Comparison of ENCODE assay signal across 34 mouse cellular contexts in genomic region chr13:110122825-110123224, GRCm38 (mm10).
"Had no signal": no experiment of that assay in that cellular context is flagged by ENCODE, and none has a peak within 500 bp of the region (broad histone marks: within the 10 kb centered on the region; RNA-seq: fewer than 3 reads in every experiment).

No protein-coding gene starts in this region.

- H3K27me3 ChIP-seq: heart, embryonic 12.5 days; heart, embryonic 13.5 days; heart, embryonic 15.5 days; hindbrain, embryonic 12.5 days; hindbrain, embryonic 13.5 days; hindbrain, embryonic 15.5 days; intestine, embryonic 15.5 days; kidney, embryonic 15.5 days had no signal

- H3K9me3 ChIP-seq: heart, embryonic 10.5 days; heart, embryonic 12.5 days; heart, embryonic 13.5 days; heart, embryonic 15.5 days; hindbrain, embryonic 10.5 days; hindbrain, embryonic 12.5 days; hindbrain, embryonic 13.5 days; hindbrain, embryonic 15.5 days; intestine, embryonic 15.5 days; kidney, embryonic 15.5 days had no signal

- H3K9ac ChIP-seq: heart, embryonic 12.5 days; heart, embryonic 13.5 days; heart, embryonic 15.5 days; hindbrain, embryonic 12.5 days; hindbrain, embryonic 13.5 days; hindbrain, embryonic 14.5 days; hindbrain, embryonic 15.5 days; intestine, embryonic 15.5 days; kidney, embryonic 15.5 days had no signal

- H3K4me2 ChIP-seq: heart, embryonic 11.5 days; heart, embryonic 12.5 days; heart, embryonic 13.5 days; heart, embryonic 15.5 days; hindbrain, embryonic 12.5 days; hindbrain, embryonic 13.5 days; hindbrain, embryonic 14.5 days; hindbrain, embryonic 15.5 days; intestine, embryonic 15.5 days; kidney, embryonic 15.5 days had no signal

- H3K4me3 ChIP-seq: heart, embryonic 10.5 days; heart, embryonic 12.5 days; heart, embryonic 13.5 days; heart, embryonic 15.5 days; hindbrain, embryonic 10.5 days; hindbrain, embryonic 12.5 days; hindbrain, embryonic 13.5 days; hindbrain, embryonic 15.5 days; intestine, embryonic 15.5 days; kidney, embryonic 15.5 days; layer of hippocampus, adult 2 months had no signal

- H3K4me1 ChIP-seq: heart, embryonic 10.5 days; heart, embryonic 12.5 days; heart, embryonic 13.5 days; heart, embryonic 15.5 days; hindbrain, embryonic 10.5 days; intestine, embryonic 15.5 days; kidney, embryonic 15.5 days had no signal

- DNase-seq: heart, postnatal 10 days; heart, postnatal 14 days; heart, postnatal 36 days; heart, postnatal 4 days; kidney, adult 11 months; kidney, adult 18-20 months; kidney, adult 2 months; kidney, adult 8-10 months; kidney, adult 9 months; kidney, postnatal 10 days; kidney, postnatal 14 days; kidney, postnatal 25 days; kidney, postnatal 36 days; kidney, postnatal 4 days; layer of hippocampus, adult 9-11 months; layer of hippocampus, postnatal 36 days had no signal

- H3K27ac ChIP-seq: heart, embryonic 10.5 days; heart, embryonic 13.5 days; heart, embryonic 15.5 days; hindbrain, embryonic 10.5 days; hindbrain, embryonic 12.5 days; hindbrain, embryonic 13.5 days; hindbrain, embryonic 14.5 days; hindbrain, embryonic 15.5 days; hindbrain, postnatal 0 days; intestine, embryonic 15.5 days; kidney, embryonic 15.5 days; kidney, postnatal 0 days; layer of hippocampus, adult 2 months had no signal

- ATAC-seq: hindbrain, embryonic 16.5 days; hindbrain, postnatal 0 days; inflammation-experienced regulatory T-cells, adult 6 months; intestine, embryonic 15.5 days; intestine, postnatal 0 days had no signal

- H3K36me3 ChIP-seq: heart, embryonic 10.5 days; heart, embryonic 12.5 days; heart, embryonic 13.5 days; heart, embryonic 15.5 days; hindbrain, embryonic 10.5 days; hindbrain, embryonic 12.5 days; hindbrain, embryonic 13.5 days; hindbrain, embryonic 15.5 days; intestine, embryonic 15.5 days; kidney, embryonic 15.5 days had no signal
